ENCODE assay signal across 29 mouse cellular contexts in the genomic region with DNA sequence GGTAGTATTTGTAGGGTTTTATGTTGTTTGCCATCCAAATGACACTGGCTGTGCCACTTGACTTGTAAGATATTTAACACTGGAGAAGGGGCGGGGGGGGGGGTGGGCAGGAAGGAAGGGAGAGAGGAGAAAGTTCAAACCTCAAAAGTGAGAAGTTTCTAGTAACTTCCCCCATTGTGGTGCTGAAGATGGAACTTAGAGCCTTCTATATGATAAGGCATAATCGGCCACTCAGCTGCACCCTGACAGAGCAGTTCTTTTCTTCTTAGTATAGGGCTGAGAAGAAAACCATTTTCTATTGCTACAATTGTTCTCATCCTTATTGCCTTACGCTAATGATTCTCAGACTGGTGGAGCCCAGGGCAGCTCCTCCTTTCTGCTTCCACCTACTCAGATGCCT. TPM values are rescaled to one million over a fixed set of nuclear protein-coding genes. Genes with fewer than 3 reads are reported as not detected.
A peak's percentile ranks its signal among the peaks of the same experiment; 100 is the strongest.
DNase-seq lines count a peak whose midpoint lies in the region; ATAC-seq and TF ChIP-seq lines count a peak whose summit lies in the region.
"Had no signal": no experiment of that assay in that cellular context is flagged by ENCODE, and none has a peak within 500 bp of the region (broad histone marks: within the 10 kb centered on the region; RNA-seq: fewer than 3 reads in every experiment).

No protein-coding gene starts in this region.

- no peak for TF ChIP-seq RAD21 in MEL (IDR thresholded peaks at IDR 0.05; ENCODE audit: low read depth, low read length)

- peak; percentile 81 for ATAC-seq in common myeloid progenitor, adult 5-6 weeks (replicated peaks; ENCODE audit: low read depth, poor library complexity, severe bottlenecking)
- peak; percentile 55 for ATAC-seq in megakaryocyte progenitor cell, adult 5-6 weeks (replicated peaks; ENCODE audit: poor library complexity)
- ATAC-seq: activated CD4-positive, CD25-positive, alpha-beta regulatory T cell, adult 4 months; CD4-positive, CD25-positive, alpha-beta regulatory T cell, adult 4 months; forebrain, embryonic 13.5 days; forebrain, embryonic 15.5 days; forebrain, postnatal 0 days; Patski had no signal

- peaks cover 21 to 29% of the 10 kb centered on the region in 2 experiments for H3K36me3 ChIP-seq in MEL (ENCODE audit: control insufficient read depth in 1 of 2, insufficient read depth in 2 of 2, low read length in 2 of 2)

- H3K27ac ChIP-seq in MEL (ENCODE audit: control insufficient read depth, low read depth, low read length), result peak overlapping the region; percentile 53
- H3K27ac ChIP-seq: embryonic facial prominence, embryonic 10.5 days; embryonic facial prominence, embryonic 12.5 days; forebrain, embryonic 13.5 days; forebrain, embryonic 15.5 days had no signal

- intact Hi-C loops in left cerebral cortex, postnatal 14 days (cut with DNase I), result no loop called here

- no peaks in the 10 kb centered on the region for H3K79me2 ChIP-seq in MEL (ENCODE audit: control insufficient read depth, insufficient read depth, low read length, poor library complexity)

- TF ChIP-seq POLR2A in MEL (IDR thresholded peaks at IDR 0.05; ENCODE audit: control insufficient read depth in 1 of 2, insufficient read depth in 1 of 2, low read depth in 1 of 2, low read length in 2 of 2, poor library complexity in 1 of 2), result no peak

- H3K27me3 ChIP-seq in MEL (ENCODE audit: control insufficient read depth in 1 of 2, insufficient read depth in 2 of 2, low read length in 2 of 2), result no peaks in the 10 kb centered on the region
- H3K27me3 ChIP-seq: CH12.LX; embryonic facial prominence, embryonic 12.5 days; forebrain, embryonic 13.5 days; forebrain, embryonic 15.5 days; Patski had no signal

- H3K4me3 ChIP-seq in MEL (ENCODE audit: control insufficient read depth in 1 of 2, insufficient read depth in 1 of 2, low read depth in 2 of 2, low read length in 2 of 2), result no peak overlapping the region
- H3K4me3 ChIP-seq: embryonic facial prominence, embryonic 10.5 days; embryonic facial prominence, embryonic 12.5 days; forebrain, embryonic 13.5 days; forebrain, embryonic 15.5 days had no signal

- DNase-seq in MEL (ENCODE audit: low read depth, low spot score), result peak; percentile 78
- no peak for DNase-seq in adrenal gland, postnatal 10 days
- DNase-seq in left cerebral cortex, postnatal 14 days (ENCODE audit: low spot score in 2 of 2), result no peak
- DNase-seq in urinary bladder, postnatal 25 days (ENCODE audit: low spot score), result no peak
- DNase-seq: adrenal gland, adult 8-10 months; adrenal gland, postnatal 25 days; B cell, adult 2 months; cerebellum, adult 11 months; cerebellum, adult 18-20 months; cerebellum, adult 8-10 months; cerebellum, adult 9-11 months; cerebellum, postnatal 14 days; cerebellum, postnatal 36 days; forebrain, postnatal 0 days had no signal

- TF ChIP-seq CTCF in MEL (IDR thresholded peaks at IDR 0.05 in 2 of 3, conservative IDR thresholded peaks at IDR 0.05 in 1 of 3; ENCODE audit: control insufficient read depth in 1 of 3, insufficient read depth in 1 of 3, low read depth in 2 of 3, low read length in 3 of 3, poor library complexity in 1 of 3, severe bottlenecking in 1 of 3), result no peak

- H3K9ac ChIP-seq in MEL (ENCODE audit: control insufficient read depth, low read depth, low read length, poor library complexity, severe bottlenecking), result no peak overlapping the region
- H3K9ac ChIP-seq: embryonic facial prominence, embryonic 12.5 days; forebrain, embryonic 13.5 days; forebrain, embryonic 15.5 days; forebrain, postnatal 0 days had no signal

- H3K9me3 ChIP-seq in MEL (replicated peaks; ENCODE audit: insufficient read depth, low read length), result no peaks in the 10 kb centered on the region
- H3K9me3 ChIP-seq: embryonic facial prominence, embryonic 10.5 days; embryonic facial prominence, embryonic 12.5 days; forebrain, embryonic 13.5 days; forebrain, embryonic 15.5 days; G1E had no signal

- peak in 1 of 2 experiments; percentile 31; a peak in 2 of 4 replicates for TF ChIP-seq EP300 in MEL (IDR thresholded peaks at IDR 0.05; ENCODE audit: low read depth in 1 of 2, low read length in 2 of 2)

- H3K4me1 ChIP-seq in MEL (ENCODE audit: control insufficient read depth in 1 of 2, insufficient read depth in 2 of 2, low read length in 2 of 2), result peaks cover 12 to 17% of the 10 kb centered on the region in 2 experiments
- H3K4me1 ChIP-seq: embryonic facial prominence, embryonic 10.5 days; embryonic facial prominence, embryonic 12.5 days; forebrain, embryonic 13.5 days; forebrain, embryonic 15.5 days had no signal

TF ChIP-seq in MEL, 35 proteins besides CTCF, POLR2A, EP300 and RAD21:
- TF ChIP-seq POLR2AphosphoS2 (IDR thresholded peaks at IDR 0.05; ENCODE audit: low read length) (no peak), ZC3H11A (IDR thresholded peaks at IDR 0.05; ENCODE audit: low read depth, low read length) (no peak), GATA1 (IDR thresholded peaks at IDR 0.05; ENCODE audit: low read depth, low read length) (peak; percentile 47), ETS1 (IDR thresholded peaks at IDR 0.05; ENCODE audit: low read depth, low read length) (peak; percentile 70), MAZ (IDR thresholded peaks at IDR 0.05; ENCODE audit: low read depth, low read length) (0 out of 2 replicates have a peak, but pooled peaks have one; percentile 40)

RNA-seq across cellular contexts. Expression of a gene that starts 32.8 kb away (rescaled TPM):
- 20.7 and 23.8 TPM in 2 replicates for total RNA-seq in MEL (2012; rRNA removed)
- polyA plus RNA-seq in MEL (2012; ENCODE audit: insufficient read depth in 1 of 2, insufficient read length in 2 of 2, low read depth in 1 of 2, low replicate concordance in 2 of 2, missing spikeins in 1 of 2), result 100 to 1,000 TPM in 1 of 2 experiments, 10 to 100 TPM in 1; 23.8 to 472 TPM
- 50.1 and 53.4 TPM in 2 replicates for total RNA-seq in common myeloid progenitor, adult 5-6 weeks (2017)
- total RNA-seq in megakaryocyte progenitor cell, adult 5-6 weeks (2015), result 34.4 and 38.1 TPM in 2 replicates
- 31.5 and 42.6 TPM in 2 replicates for total RNA-seq in megakaryocyte progenitor cell, adult 5-6 weeks (2017)
- 10 to 100 TPM; 23.3 to 28.1 TPM for total RNA-seq in adrenal gland, postnatal 10 days (2021)
- 10 to 100 TPM; 35.6 to 36.0 TPM for total RNA-seq in left cerebral cortex, postnatal 14 days (2021)

RNA-seq across cellular contexts. Expression of a gene that starts 47.0 kb away (rescaled TPM):
- not detected in 2 replicates for total RNA-seq in MEL (2012; rRNA removed)
- polyA plus RNA-seq in MEL (2012; ENCODE audit: insufficient read depth in 1 of 2, insufficient read length in 2 of 2, low read depth in 1 of 2, low replicate concordance in 2 of 2, missing spikeins in 1 of 2), result not detected
- not detected in 2 replicates for total RNA-seq in common myeloid progenitor, adult 5-6 weeks (2017)
- not detected in 2 replicates for total RNA-seq in megakaryocyte progenitor cell, adult 5-6 weeks (2015)
- total RNA-seq in megakaryocyte progenitor cell, adult 5-6 weeks (2017), result not detected in 2 replicates
- under 1 TPM in 1 of 2 experiments, not detected in 1; 0.15 TPM for total RNA-seq in adrenal gland, postnatal 10 days (2021)
- total RNA-seq in left cerebral cortex, postnatal 14 days (2021), result not detected
- total RNA-seq: adrenal gland, adult 8-10 months; adrenal gland, postnatal 25 days; adrenal gland, postnatal 4 days; CH12.LX; forebrain, postnatal 0 days; G1E had no signal
- polyA plus RNA-seq: activated CD4-positive, CD25-positive, alpha-beta regulatory T cell, adult 4 months; brain, embryonic 14.5 days; CD4-positive, CD25-positive, alpha-beta regulatory T cell, adult 4 months; cortical plate, adult 2 months; forebrain, embryonic 11.5 days; forebrain, embryonic 13.5 days; forebrain, embryonic 15.5 days; forebrain, postnatal 0 days; G1E had no signal
